8 mouse cellular contexts compared by ENCODE assay signal in genomic region chrX:8131393-8131792, GRCm38 (mm10). TPM values are rescaled to one million over a fixed set of nuclear protein-coding genes. Genes with fewer than 3 reads are reported as not detected.
DNase-seq lines count a peak whose midpoint lies in the region; ATAC-seq and TF ChIP-seq lines count a peak whose summit lies in the region.

No protein-coding gene starts in this region.

- no peak for TF ChIP-seq CTCF in MEL (IDR thresholded peaks at IDR 0.05 in 2 of 3, conservative IDR thresholded peaks at IDR 0.05 in 1 of 3; ENCODE audit: control insufficient read depth in 1 of 3, insufficient read depth in 1 of 3, low read depth in 2 of 3, low read length in 3 of 3, poor library complexity in 1 of 3, severe bottlenecking in 1 of 3)
- no peak for TF ChIP-seq CTCF in heart, postnatal 0 days (IDR thresholded peaks at IDR 0.05; ENCODE audit: low read depth)

- peak overlapping the region in 1 of 2 experiments; percentile 51; a peak in 3 of 4 replicates for H3K4me3 ChIP-seq in heart, embryonic 14.5 days (ENCODE audit: control insufficient read depth in 1 of 2, insufficient read depth in 1 of 2, low read depth in 1 of 2, low read length in 2 of 2)
- peak overlapping the region; percentile 39 to 48 for H3K4me3 ChIP-seq in MEL (ENCODE audit: control insufficient read depth in 1 of 2, insufficient read depth in 1 of 2, low read depth in 2 of 2, low read length in 2 of 2)
- H3K4me3 ChIP-seq in heart, postnatal 0 days (ENCODE audit: low read depth, low read length), result peak overlapping the region; percentile 55
- H3K4me3 ChIP-seq in midbrain, embryonic 10.5 days, result peak overlapping the region; percentile 63

- peak overlapping the region; percentile 68 for H3K4me2 ChIP-seq in heart, embryonic 14.5 days (ENCODE audit: low read length)
- H3K4me2 ChIP-seq in heart, postnatal 0 days (ENCODE audit: low read depth, low read length), result peak overlapping the region; percentile 58

- 82% methylated on average over 17 of the region's 17 CpGs for WGBS in heart, embryonic 14.5 days
- 86% methylated on average over 17 of the region's 17 CpGs for WGBS in heart, postnatal 0 days
- WGBS in midbrain, embryonic 10.5 days, result 91% methylated on average over 17 of the region's 17 CpGs

- H3K79me2 ChIP-seq in MEL (ENCODE audit: control insufficient read depth, insufficient read depth, low read length, poor library complexity), result peaks cover 3% of the 10 kb centered on the region; the same call in 1 of the 2 replicates

- TF ChIP-seq POLR2A in MEL (IDR thresholded peaks at IDR 0.05; ENCODE audit: control insufficient read depth in 1 of 2, insufficient read depth in 1 of 2, low read depth in 1 of 2, low read length in 2 of 2, poor library complexity in 1 of 2), result no peak

- intact Hi-C loops in heart, postnatal 10 days (cut with DNase I), result no loop called here

- TF ChIP-seq EP300 in MEL (IDR thresholded peaks at IDR 0.05; ENCODE audit: low read depth in 1 of 2, low read length in 2 of 2), result no peak
- no peak for TF ChIP-seq EP300 in heart, postnatal 0 days (IDR thresholded peaks at IDR 0.05; ENCODE audit: low read depth)

- no peak for DNase-seq in heart, postnatal 10 days
- no peak for DNase-seq in MEL (ENCODE audit: low read depth, low spot score)
- no peak for DNase-seq in heart, postnatal 0 days (ENCODE audit: low spot score)
- DNase-seq in midbrain, embryonic 10.5 days (ENCODE audit: low spot score), result no peak
- DNase-seq in gastrocnemius, postnatal 25 days, result no peak
- DNase-seq in spleen, adult 12 weeks (ENCODE audit: low spot score), result no peak
- DNase-seq in layer of hippocampus, adult 18-20 months (ENCODE audit: low spot score in 2 of 2), result no peak

- peaks cover 36% of the 10 kb centered on the region for H3K36me3 ChIP-seq in heart, embryonic 14.5 days (ENCODE audit: control insufficient read depth, insufficient read depth, low read length)
- peaks cover 4 to 13% of the 10 kb centered on the region in 2 experiments; a peak in 3 of 4 replicates for H3K36me3 ChIP-seq in MEL (ENCODE audit: control insufficient read depth in 1 of 2, insufficient read depth in 2 of 2, low read length in 2 of 2)
- peaks cover 14% of the 10 kb centered on the region for H3K36me3 ChIP-seq in heart, postnatal 0 days (replicated peaks; ENCODE audit: control insufficient read depth, insufficient read depth, low read length)
- peaks cover 31% of the 10 kb centered on the region for H3K36me3 ChIP-seq in midbrain, embryonic 10.5 days

- H3K4me1 ChIP-seq in heart, embryonic 14.5 days (ENCODE audit: control insufficient read depth in 2 of 2, insufficient read depth in 2 of 2, low read length in 2 of 2), result 0 out of 4 replicates have a peak, but pooled peaks cover 0 to 4% of the 10 kb centered on the region in 2 experiments
- H3K4me1 ChIP-seq in MEL (ENCODE audit: control insufficient read depth in 1 of 2, insufficient read depth in 2 of 2, low read length in 2 of 2), result peaks cover 6 to 9% of the 10 kb centered on the region in 2 experiments
- H3K4me1 ChIP-seq in heart, postnatal 0 days (ENCODE audit: control insufficient read depth, insufficient read depth), result 0 out of 2 replicates have a peak, but pooled peaks cover 4% of the 10 kb centered on the region
- peaks cover 5% of the 10 kb centered on the region for H3K4me1 ChIP-seq in midbrain, embryonic 10.5 days

- H3K9ac ChIP-seq in heart, embryonic 14.5 days (ENCODE audit: low read length), result 0 out of 2 replicates have a peak overlapping the region, but pooled peaks have one; percentile 25
- peak overlapping the region; percentile 53 for H3K9ac ChIP-seq in MEL (ENCODE audit: control insufficient read depth, low read depth, low read length, poor library complexity, severe bottlenecking)
- H3K9ac ChIP-seq in heart, postnatal 0 days (replicated peaks; ENCODE audit: low read depth, low read length), result no peak overlapping the region; the same call in 1 of the 2 replicates

- no peaks in the 10 kb centered on the region for H3K27me3 ChIP-seq in heart, embryonic 14.5 days (ENCODE audit: control insufficient read depth, insufficient read depth, low read length)
- no peaks in the 10 kb centered on the region for H3K27me3 ChIP-seq in MEL (ENCODE audit: control insufficient read depth in 1 of 2, insufficient read depth in 2 of 2, low read length in 2 of 2)
- no peaks in the 10 kb centered on the region for H3K27me3 ChIP-seq in heart, postnatal 0 days (ENCODE audit: control insufficient read depth, insufficient read depth, low read length)
- H3K27me3 ChIP-seq in midbrain, embryonic 10.5 days (ENCODE audit: low read depth, poor library complexity, severe bottlenecking), result no peaks in the 10 kb centered on the region

- peak overlapping the region in 1 of 2 experiments; percentile 97; a peak in 1 of 4 replicates for H3K27ac ChIP-seq in heart, embryonic 14.5 days (replicated peaks in 1 of 2; ENCODE audit: control insufficient read depth in 1 of 2, insufficient read depth in 1 of 2, low read depth in 2 of 2, low read length in 2 of 2)
- H3K27ac ChIP-seq in MEL (ENCODE audit: control insufficient read depth, low read depth, low read length), result peak overlapping the region; percentile 85
- H3K27ac ChIP-seq in heart, postnatal 0 days (ENCODE audit: low read depth), result peak overlapping the region; percentile 96; the same call in 1 of the 2 replicates
- H3K27ac ChIP-seq in midbrain, embryonic 10.5 days (replicated peaks), result peak overlapping the region; percentile 91

- no peak for ATAC-seq in heart, embryonic 14.5 days (ENCODE audit: insufficient number of reproducible peaks, insufficient read depth, low FRiP score, low read depth)
- ATAC-seq in heart, postnatal 0 days (ENCODE audit: insufficient read depth, low read depth), result no peak

- TF ChIP-seq RAD21 in MEL (IDR thresholded peaks at IDR 0.05; ENCODE audit: low read depth, low read length), result no peak

- no peaks in the 10 kb centered on the region for H3K9me3 ChIP-seq in heart, embryonic 14.5 days (ENCODE audit: control insufficient read depth, low read length)
- H3K9me3 ChIP-seq in MEL (replicated peaks; ENCODE audit: insufficient read depth, low read length), result no peaks in the 10 kb centered on the region
- no peaks in the 10 kb centered on the region for H3K9me3 ChIP-seq in heart, postnatal 0 days (replicated peaks; ENCODE audit: control insufficient read depth, low read length)
- 0 out of 2 replicates have a peak, but pooled peaks cover 17% of the 10 kb centered on the region for H3K9me3 ChIP-seq in midbrain, embryonic 10.5 days (replicated peaks)

RNA-seq across cellular contexts. Expression of gene Wdr13, which starts 1.3 kb away (rescaled TPM):
- polyA plus RNA-seq in heart, embryonic 14.5 days (2014; fragmentation: Nextera tagmentation; extraction: Ambion mirVana), result 22.7 and 26.0 TPM in 2 replicates
- 10 to 100 TPM; 79.1 to 79.3 TPM for total RNA-seq in heart, postnatal 10 days (2021)
- 23.8 and 29.6 TPM in 2 replicates for total RNA-seq in MEL (2012; rRNA removed)
- 10 to 100 TPM in 1 of 2 experiments, not detected in 1; 46.8 TPM for polyA plus RNA-seq in MEL (2012; ENCODE audit: insufficient read depth in 1 of 2, insufficient read length in 2 of 2, low read depth in 1 of 2, low replicate concordance in 2 of 2, missing spikeins in 1 of 2)
- total RNA-seq in heart, postnatal 0 days (2014; rRNA removed; ENCODE audit: low replicate concordance), result 130 and 155 TPM in 2 replicates
- 24.4 and 26.4 TPM in 2 replicates for polyA plus RNA-seq in heart, postnatal 0 days (2015; fragmentation: Nextera tagmentation; extraction: Ambion mirVana)
- 22.8 and 32.2 TPM in 2 replicates for polyA plus RNA-seq in midbrain, embryonic 10.5 days (2016; fragmentation: Nextera tagmentation; extraction: Ambion mirVana)
- total RNA-seq in gastrocnemius, postnatal 25 days (2021), result 10 to 100 TPM; 11.8 to 16.3 TPM
- 100 to 1,000 TPM; 205 to 211 TPM for total RNA-seq in layer of hippocampus, adult 18-20 months (2021)

RNA-seq across cellular contexts. Expression of gene Rbm3, which starts 14.3 kb away (rescaled TPM):
- polyA plus RNA-seq in heart, embryonic 14.5 days (2014; fragmentation: Nextera tagmentation; extraction: Ambion mirVana), result 317 and 375 TPM in 2 replicates
- 100 to 1,000 TPM; 341 to 398 TPM for total RNA-seq in heart, postnatal 10 days (2021)
- total RNA-seq in MEL (2012; rRNA removed), result 906 and 1,021 TPM in 2 replicates
- 100 to 1,000 TPM in 1 of 2 experiments, not detected in 1; 750 TPM for polyA plus RNA-seq in MEL (2012; ENCODE audit: insufficient read depth in 1 of 2, insufficient read length in 2 of 2, low read depth in 1 of 2, low replicate concordance in 2 of 2, missing spikeins in 1 of 2)
- total RNA-seq in heart, postnatal 0 days (2014; rRNA removed; ENCODE audit: low replicate concordance), result 408 and 439 TPM in 2 replicates
- polyA plus RNA-seq in heart, postnatal 0 days (2015; fragmentation: Nextera tagmentation; extraction: Ambion mirVana), result 524 and 551 TPM in 2 replicates
- 397 and 409 TPM in 2 replicates for polyA plus RNA-seq in midbrain, embryonic 10.5 days (2016; fragmentation: Nextera tagmentation; extraction: Ambion mirVana)
- total RNA-seq in gastrocnemius, postnatal 25 days (2021), result 10 to 100 TPM; 44.1 to 60.8 TPM
- total RNA-seq in layer of hippocampus, adult 18-20 months (2021), result 100 to 1,000 TPM in 1 of 2 experiments, 10 to 100 TPM in 1; 77.0 to 135 TPM

RNA-seq across cellular contexts. Expression of gene Was, which starts 41.1 kb away (rescaled TPM):
- polyA plus RNA-seq in heart, embryonic 14.5 days (2014; fragmentation: Nextera tagmentation; extraction: Ambion mirVana), result 0.24 and 0.54 TPM in 2 replicates
- 1 to 10 TPM; 2.3 to 3.0 TPM for total RNA-seq in heart, postnatal 10 days (2021)
- total RNA-seq in MEL (2012; rRNA removed), result 133 and 146 TPM in 2 replicates
- polyA plus RNA-seq in MEL (2012; ENCODE audit: insufficient read depth in 1 of 2, insufficient read length in 2 of 2, low read depth in 1 of 2, low replicate concordance in 2 of 2, missing spikeins in 1 of 2), result 100 to 1,000 TPM in 1 of 2 experiments, not detected in 1; 167 TPM
- 0.31 TPM in 1 of 2 replicates, not detected in the other for total RNA-seq in heart, postnatal 0 days (2014; rRNA removed; ENCODE audit: low replicate concordance)
- polyA plus RNA-seq in heart, postnatal 0 days (2015; fragmentation: Nextera tagmentation; extraction: Ambion mirVana), result 0.22 and 0.25 TPM in 2 replicates
- polyA plus RNA-seq in midbrain, embryonic 10.5 days (2016; fragmentation: Nextera tagmentation; extraction: Ambion mirVana), result 0.17 and 0.31 TPM in 2 replicates
- under 1 TPM; 0.46 to 0.54 TPM for total RNA-seq in gastrocnemius, postnatal 25 days (2021)
- total RNA-seq in layer of hippocampus, adult 18-20 months (2021), result 1 to 10 TPM; 1.4 to 1.6 TPM

RNA-seq across cellular contexts. Expression of gene Tbc1d25, which starts 44.6 kb away (rescaled TPM):
- polyA plus RNA-seq in heart, embryonic 14.5 days (2014; fragmentation: Nextera tagmentation; extraction: Ambion mirVana), result 10.4 and 12.0 TPM in 2 replicates
- total RNA-seq in heart, postnatal 10 days (2021), result 1 to 10 TPM; 6.0 to 6.5 TPM
- total RNA-seq in MEL (2012; rRNA removed), result 8.0 and 10.1 TPM in 2 replicates
- polyA plus RNA-seq in MEL (2012; ENCODE audit: insufficient read depth in 1 of 2, insufficient read length in 2 of 2, low read depth in 1 of 2, low replicate concordance in 2 of 2, missing spikeins in 1 of 2), result 10 to 100 TPM in 1 of 2 experiments, not detected in 1; 23.4 TPM
- 7.0 and 12.2 TPM in 2 replicates for total RNA-seq in heart, postnatal 0 days (2014; rRNA removed; ENCODE audit: low replicate concordance)
- polyA plus RNA-seq in heart, postnatal 0 days (2015; fragmentation: Nextera tagmentation; extraction: Ambion mirVana), result 6.4 and 6.5 TPM in 2 replicates
- 8.7 and 11.2 TPM in 2 replicates for polyA plus RNA-seq in midbrain, embryonic 10.5 days (2016; fragmentation: Nextera tagmentation; extraction: Ambion mirVana)
- 1 to 10 TPM; 2.5 to 2.6 TPM for total RNA-seq in gastrocnemius, postnatal 25 days (2021)
- 10 to 100 TPM; 13.2 to 13.4 TPM for total RNA-seq in layer of hippocampus, adult 18-20 months (2021)

RNA-seq across cellular contexts. Expression of gene Suv39h1, which starts 56.8 kb away (rescaled TPM):
- 28.4 and 28.9 TPM in 2 replicates for polyA plus RNA-seq in heart, embryonic 14.5 days (2014; fragmentation: Nextera tagmentation; extraction: Ambion mirVana)
- total RNA-seq in heart, postnatal 10 days (2021), result 1 to 10 TPM; 8.3 to 8.8 TPM
- 103 and 104 TPM in 2 replicates for total RNA-seq in MEL (2012; rRNA removed)
- polyA plus RNA-seq in MEL (2012; ENCODE audit: insufficient read depth in 1 of 2, insufficient read length in 2 of 2, low read depth in 1 of 2, low replicate concordance in 2 of 2, missing spikeins in 1 of 2), result 100 to 1,000 TPM; 122 to 129 TPM
- 15.7 and 15.9 TPM in 2 replicates for total RNA-seq in heart, postnatal 0 days (2014; rRNA removed; ENCODE audit: low replicate concordance)
- 8.2 and 8.6 TPM in 2 replicates for polyA plus RNA-seq in heart, postnatal 0 days (2015; fragmentation: Nextera tagmentation; extraction: Ambion mirVana)
- polyA plus RNA-seq in midbrain, embryonic 10.5 days (2016; fragmentation: Nextera tagmentation; extraction: Ambion mirVana), result 95.8 and 99.4 TPM in 2 replicates
- total RNA-seq in gastrocnemius, postnatal 25 days (2021), result 1 to 10 TPM; 3.0 to 3.6 TPM
- 10 to 100 TPM; 20.3 to 24.9 TPM for total RNA-seq in layer of hippocampus, adult 18-20 months (2021)

Comparison
In these comparisons a context has a peak if more than half of its experiments do, and no peak if none do; other contexts are left out.
1. RNA of gene Was, which starts 41.1 kb away (total RNA-seq): 133 to 146 TPM in MEL; 2.3 to 3.0 TPM in heart, postnatal 10 days, 1.4 to 1.6 TPM in layer of hippocampus, adult 18-20 months, 0.46 to 0.54 TPM in gastrocnemius, postnatal 25 days and 0.31 TPM in heart, postnatal 0 days; every median in the first group is over 10 times any median in the second.